In the genomic region with DNA sequence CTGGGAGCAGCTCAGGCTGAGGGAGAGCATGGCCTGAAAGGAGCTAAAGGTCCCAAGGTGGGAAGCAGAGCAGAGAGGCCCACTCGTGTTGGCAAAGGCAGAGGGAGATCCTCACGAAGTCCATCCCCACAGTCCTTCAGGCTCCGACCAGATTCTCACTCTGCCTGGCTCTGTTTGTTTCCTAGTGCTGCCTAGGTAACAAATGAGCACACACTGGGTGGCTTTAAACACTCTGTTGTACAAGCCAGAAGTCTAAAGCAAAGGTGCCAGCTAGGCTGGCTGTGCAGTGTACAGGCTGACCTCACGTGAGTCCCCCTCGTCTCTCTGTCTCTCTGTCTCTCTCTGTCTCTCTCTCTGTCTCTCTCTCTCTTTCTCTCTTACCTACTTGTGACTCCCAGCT, we compare ENCODE assay signal across 26 mouse cellular contexts.
DNase-seq lines count a peak whose midpoint lies in the region; ATAC-seq and TF ChIP-seq lines count a peak whose summit lies in the region.
"Had no signal": no experiment of that assay in that cellular context is flagged by ENCODE, and none has a peak within 500 bp of the region (broad histone marks: within the 10 kb centered on the region; RNA-seq: fewer than 3 reads in every experiment).

No protein-coding gene starts in this region.

- H3K4me2 ChIP-seq in hindbrain, postnatal 0 days (ENCODE audit: low read depth, low read length): no peak overlapping the region
- H3K4me2 ChIP-seq in hindbrain, embryonic 11.5 days (replicated peaks; ENCODE audit: low read depth, low read length): no peak overlapping the region
- no peak overlapping the region for H3K4me2 ChIP-seq in midbrain, embryonic 11.5 days
- H3K4me2 ChIP-seq: embryonic facial prominence, embryonic 13.5 days; kidney, embryonic 15.5 days; liver, embryonic 13.5 days; lung, embryonic 14.5 days had no signal

- H3K36me3 ChIP-seq in hindbrain, postnatal 0 days (ENCODE audit: insufficient read depth, low read length): no peaks in the 10 kb centered on the region
- H3K36me3 ChIP-seq in hindbrain, embryonic 11.5 days (ENCODE audit: control insufficient read depth, insufficient read depth, low read length): no peaks in the 10 kb centered on the region
- H3K36me3 ChIP-seq in midbrain, embryonic 10.5 days: no peaks in the 10 kb centered on the region
- H3K36me3 ChIP-seq in midbrain, embryonic 11.5 days (ENCODE audit: control insufficient read depth, insufficient read depth, low read length): no peaks in the 10 kb centered on the region
- H3K36me3 ChIP-seq: embryonic facial prominence, embryonic 13.5 days; G1E; kidney, embryonic 15.5 days; liver, embryonic 13.5 days had no signal

- H3K9me3 ChIP-seq in hindbrain, postnatal 0 days (ENCODE audit: low read length): no peaks in the 10 kb centered on the region
- no peaks in the 10 kb centered on the region for H3K9me3 ChIP-seq in hindbrain, embryonic 11.5 days (ENCODE audit: control insufficient read depth, low read length)
- no peaks in the 10 kb centered on the region for H3K9me3 ChIP-seq in midbrain, embryonic 10.5 days (replicated peaks)
- no peaks in the 10 kb centered on the region for H3K9me3 ChIP-seq in midbrain, embryonic 11.5 days (ENCODE audit: control insufficient read depth, low read length)
- H3K9me3 ChIP-seq: embryonic facial prominence, embryonic 13.5 days; kidney, embryonic 15.5 days; liver, embryonic 13.5 days; megakaryocyte, embryonic 14.5 days had no signal

- TF ChIP-seq CTCF in hindbrain, postnatal 0 days (IDR thresholded peaks at IDR 0.05; ENCODE audit: low read depth): no peak

- peaks cover 17% of the 10 kb centered on the region for H3K4me1 ChIP-seq in hindbrain, postnatal 0 days (ENCODE audit: insufficient read depth, low read length)
- H3K4me1 ChIP-seq in hindbrain, embryonic 11.5 days (replicated peaks; ENCODE audit: control insufficient read depth, insufficient read depth, low read length): peaks cover 3% of the 10 kb centered on the region; the same call in 1 of the 2 replicates
- H3K4me1 ChIP-seq in midbrain, embryonic 10.5 days: peaks cover 41% of the 10 kb centered on the region
- H3K4me1 ChIP-seq in midbrain, embryonic 11.5 days (ENCODE audit: control insufficient read depth, insufficient read depth, low read length): peaks cover 15% of the 10 kb centered on the region

- DNase-seq in heart, adult 18-20 months: peak; percentile 37 to 49
- no peak for DNase-seq in heart, adult 8-10 months (ENCODE audit: low spot score)
- DNase-seq in hindbrain, postnatal 0 days (ENCODE audit: low spot score): peak; percentile 40
- DNase-seq in hindbrain, embryonic 11.5 days (ENCODE audit: low spot score): no peak
- no peak for DNase-seq in midbrain, embryonic 10.5 days (ENCODE audit: low spot score)
- DNase-seq in midbrain, embryonic 11.5 days (ENCODE audit: low spot score, missing footprints): no peak
- DNase-seq in adrenal gland, postnatal 4 days (ENCODE audit: low spot score in 2 of 2): no peak
- DNase-seq: adrenal gland, adult 8-10 months; B cell, adult 2 months; cerebellum, adult 18-20 months; embryo, embryonic 11 days; kidney, postnatal 36 days; liver, embryonic 13.5 days; lung, embryonic 14.5 days; right cerebral cortex, adult 18-20 months; right cerebral cortex, postnatal 4 days; thymus, adult 18-20 months; thymus, postnatal 36 days had no signal

- WGBS in hindbrain, postnatal 0 days: 39% methylated on average over 5 of the region's 5 CpGs
- 65% methylated on average over 5 of the region's 5 CpGs for WGBS in hindbrain, embryonic 11.5 days
- 79% methylated on average over 5 of the region's 5 CpGs for WGBS in midbrain, embryonic 10.5 days
- WGBS in midbrain, embryonic 11.5 days: 75% methylated on average over 5 of the region's 5 CpGs

- H3K4me3 ChIP-seq in hindbrain, postnatal 0 days (ENCODE audit: low read length): no peak overlapping the region
- no peak overlapping the region for H3K4me3 ChIP-seq in hindbrain, embryonic 11.5 days (ENCODE audit: low read depth, low read length)
- no peak overlapping the region for H3K4me3 ChIP-seq in midbrain, embryonic 10.5 days
- H3K4me3 ChIP-seq in midbrain, embryonic 11.5 days (ENCODE audit: low read depth, low read length): no peak overlapping the region
- H3K4me3 ChIP-seq: embryonic facial prominence, embryonic 13.5 days; erythroblast, embryonic 14.5 days; kidney, embryonic 15.5 days; liver, embryonic 13.5 days had no signal

- H3K27me3 ChIP-seq in hindbrain, postnatal 0 days (ENCODE audit: insufficient read depth, low read length): no peaks in the 10 kb centered on the region
- no peaks in the 10 kb centered on the region for H3K27me3 ChIP-seq in hindbrain, embryonic 11.5 days (ENCODE audit: control insufficient read depth, insufficient read depth, low read length)
- H3K27me3 ChIP-seq in midbrain, embryonic 10.5 days (ENCODE audit: low read depth, poor library complexity, severe bottlenecking): peaks cover 33% of the 10 kb centered on the region
- H3K27me3 ChIP-seq in midbrain, embryonic 11.5 days (ENCODE audit: control insufficient read depth, insufficient read depth, low read length): no peaks in the 10 kb centered on the region
- H3K27me3 ChIP-seq: embryonic facial prominence, embryonic 13.5 days; kidney, embryonic 15.5 days; liver, embryonic 13.5 days had no signal

- no peak overlapping the region for H3K9ac ChIP-seq in hindbrain, postnatal 0 days (replicated peaks; ENCODE audit: low read length)
- H3K9ac ChIP-seq in hindbrain, embryonic 11.5 days (ENCODE audit: low read depth, low read length): no peak overlapping the region
- no peak overlapping the region for H3K9ac ChIP-seq in midbrain, embryonic 11.5 days (ENCODE audit: low read length)
- H3K9ac ChIP-seq: embryonic facial prominence, embryonic 13.5 days; kidney, embryonic 15.5 days; liver, embryonic 13.5 days; lung, embryonic 14.5 days had no signal

- no peak overlapping the region for H3K27ac ChIP-seq in hindbrain, postnatal 0 days
- H3K27ac ChIP-seq in hindbrain, embryonic 11.5 days (ENCODE audit: low read depth, low read length): no peak overlapping the region
- peak overlapping the region; percentile 46; the same call in 1 of the 2 replicates for H3K27ac ChIP-seq in midbrain, embryonic 10.5 days (replicated peaks)
- no peak overlapping the region for H3K27ac ChIP-seq in midbrain, embryonic 11.5 days (ENCODE audit: low read depth, low read length)
- H3K27ac ChIP-seq: kidney, embryonic 15.5 days; liver, embryonic 13.5 days had no signal

- ATAC-seq in hindbrain, postnatal 0 days: no peak
- no peak for ATAC-seq in hindbrain, embryonic 11.5 days (ENCODE audit: low FRiP score)
- ATAC-seq in midbrain, embryonic 11.5 days (ENCODE audit: low FRiP score): no peak
- ATAC-seq: forebrain, embryonic 14.5 days; intestine, postnatal 0 days; midbrain, embryonic 16.5 days had no signal

Comparison
In these comparisons a context has a peak if more than half of its experiments do, and no peak if none do; other contexts are left out.
1. DNase-seq: peak in heart, adult 18-20 months (2 of 2) and hindbrain, postnatal 0 days (single experiment); none in heart, adult 8-10 months (single experiment), hindbrain, embryonic 11.5 days (single experiment), midbrain, embryonic 10.5 days (single experiment), midbrain, embryonic 11.5 days (single experiment) and adrenal gland, postnatal 4 days (0 of 2).